Mouse (Mus musculus) adrenal gland, postnatal 4 days (tissue): ENCODE data around the gene Phactr3. TPM values are rescaled to one million over a fixed set of nuclear protein-coding genes. Genes with fewer than 3 reads are reported as not detected.
A peak's percentile ranks its signal among the peaks of the same experiment; 100 is the strongest.

Source experiments
- DNase-seq, 2 experiments: peaks; one replicate each; pipeline ENCODE4 v3.0.0; 2021 to 2022; ENCODE audit warnings: low spot score in 2 of 2, mixed read lengths in 2 of 2
- total RNA-seq, 2 experiments: library from RNA; stranded (reverse); gene quantifications; 2 replicates each; pipeline ENCODE4 v1.2.3; 2021

Gene Phactr3
- total RNA-seq, 2 experiments from 2014 or later = 7.3 to 8.2 TPM

- no peak for DNase-seq
Measured at GRCm38 (mm10) chr2:178246767-178247166, 128.0 kb downstream of the Phactr3 start.

GRCm38 (mm10) chr2:178247274-178247673, 128.5 kb downstream of the Phactr3 start:
- no peak for DNase-seq

- DNase-seq = no peak
Measured at GRCm38 (mm10) chr2:178257117-178257825, 138.5 kb downstream of the Phactr3 start.

- DNase-seq = no peak
Measured at GRCm38 (mm10) chr2:178257986-178258555, 139.3 kb downstream of the Phactr3 start.

GRCm38 (mm10) chr2:178263055-178263454, 144.3 kb downstream of the Phactr3 start:
- DNase-seq = no peak

GRCm38 (mm10) chr2:178264389-178264788, 145.6 kb downstream of the Phactr3 start:
- DNase-seq = peak; percentile 57 to 63

GRCm38 (mm10) chr2:178265454-178265853, 146.7 kb downstream of the Phactr3 start:
- no peak for DNase-seq

- DNase-seq = no peak
Measured at GRCm38 (mm10) chr2:178270794-178271193, 152.0 kb downstream of the Phactr3 start.

- DNase-seq = no peak
Measured at GRCm38 (mm10) chr2:178272350-178272749, 153.6 kb downstream of the Phactr3 start.

- no peak for DNase-seq
Measured at GRCm38 (mm10) chr2:178274126-178274525, 155.4 kb downstream of the Phactr3 start.

- DNase-seq = peak; percentile 18 to 30
Measured at GRCm38 (mm10) chr2:178277206-178277605, 158.4 kb downstream of the Phactr3 start.

GRCm38 (mm10) chr2:178281183-178281582, 162.4 kb downstream of the Phactr3 start:
- no peak for DNase-seq

- no peak for DNase-seq
Measured at GRCm38 (mm10) chr2:178287285-178287684, 168.5 kb downstream of the Phactr3 start.

GRCm38 (mm10) chr2:178288666-178289065, 169.9 kb downstream of the Phactr3 start:
- DNase-seq = no peak

GRCm38 (mm10) chr2:178303453-178304187, 184.8 kb downstream of the Phactr3 start:
- DNase-seq = no peak

GRCm38 (mm10) chr2:178304188-178304529, 185.4 kb downstream of the Phactr3 start:
- DNase-seq = no peak

- DNase-seq = no peak
Measured at GRCm38 (mm10) chr2:178304669-178305068, 185.9 kb downstream of the Phactr3 start.

- DNase-seq = no peak
Measured at GRCm38 (mm10) chr2:178313539-178313938, 194.8 kb downstream of the Phactr3 start.

- DNase-seq = no peak
Measured at GRCm38 (mm10) chr2:178316281-178316680, 197.5 kb downstream of the Phactr3 start.

- DNase-seq = no peak
Measured at GRCm38 (mm10) chr2:178319766-178320165, 201.0 kb downstream of the Phactr3 start.

GRCm38 (mm10) chr2:178321271-178321670, 202.5 kb downstream of the Phactr3 start:
- no peak for DNase-seq

GRCm38 (mm10) chr2:178324410-178324809, 205.6 kb downstream of the Phactr3 start:
- no peak for DNase-seq
